Mouse (Mus musculus) cerebellum, adult 2 months (tissue): Measurements from ENCODE around the gene Tbata.

Source experiments
- CTCF ChIP-seq: fragments of 200-500 bp; IDR thresholded peaks from 2 replicates; pipeline ENCODE4 v1.5.1; 2011; ENCODE audit warnings: low read depth, mild to moderate bottlenecking, control low read depth, low read length, moderate library complexity, borderline replicate concordance; ENCODE audit not compliant: insufficient read depth
- POLR2A ChIP-seq: fragments of 200-500 bp; IDR thresholded peaks from 2 replicates; pipeline ENCODE4 v1.6.1; 2011; ENCODE audit warnings: low read length, control low read depth, borderline replicate concordance; ENCODE audit not compliant: insufficient read depth

DNA sequence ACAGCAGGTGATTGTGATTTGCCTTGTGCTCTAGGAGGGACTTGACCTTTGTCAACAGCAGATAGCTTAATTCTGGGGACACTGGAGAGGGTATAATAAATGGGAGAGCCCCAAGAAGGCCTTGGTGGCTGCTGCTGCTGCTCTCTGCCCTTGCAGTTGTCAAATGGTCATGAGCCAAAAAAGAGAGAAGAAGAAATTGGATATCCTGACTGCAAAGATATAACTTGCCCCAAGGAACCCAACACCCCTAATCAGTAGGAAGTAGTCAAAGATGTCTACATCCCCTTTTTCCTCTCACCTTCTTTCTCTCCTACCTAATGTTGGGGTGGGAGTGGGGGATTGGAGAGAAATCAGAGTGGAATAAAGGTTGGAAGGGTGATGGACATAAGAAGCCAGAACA is 19.6 kb upstream of the Tbata start:
- TF ChIP-seq CTCF (no peak), POLR2A (no peak)
